ENCODE assay signal across 14 mouse cellular contexts in genomic region chr6:41194464-41194863, GRCm38 (mm10).
DNase-seq lines count a peak whose midpoint lies in the region; ATAC-seq and TF ChIP-seq lines count a peak whose summit lies in the region.
"Had no signal": no experiment of that assay in that cellular context is flagged by ENCODE, and none has a peak within 500 bp of the region (broad histone marks: within the 10 kb centered on the region; RNA-seq: fewer than 3 reads in every experiment).

No protein-coding gene starts in this region.

- TF ChIP-seq EP300 in heart, adult 2 months (IDR thresholded peaks at IDR 0.05; ENCODE audit: insufficient read depth, low read depth, low read length), result no peak
- no peak for TF ChIP-seq EP300 in liver, embryonic 14.5 days (IDR thresholded peaks at IDR 0.05; ENCODE audit: low read depth)

- intact Hi-C loops in heart, adult 2 months (cut with DNase I), result no loop called here
- intact Hi-C loops in gastrocnemius, adult 2 months (cut with DNase I), result no loop called here

- WGBS in heart, adult 2 months, result 25% methylated on average over 1 of the region's 1 CpGs
- 30% methylated on average over 1 of the region's 1 CpGs for WGBS in heart, embryonic 12.5 days
- WGBS in liver, embryonic 14.5 days (ENCODE audit: insufficient replicate concordance), result 21% methylated on average over 1 of the region's 1 CpGs

- H3K9me3 ChIP-seq in heart, embryonic 12.5 days (replicated peaks), result no peaks in the 10 kb centered on the region
- H3K9me3 ChIP-seq in liver, embryonic 14.5 days (ENCODE audit: control insufficient read depth, low read length), result no peaks in the 10 kb centered on the region
- H3K9me3 ChIP-seq: stomach, embryonic 15.5 days had no signal

- no peaks in the 10 kb centered on the region for H3K36me3 ChIP-seq in heart, adult 2 months (ENCODE audit: control insufficient read depth, insufficient read depth, low read length)
- H3K36me3 ChIP-seq in heart, embryonic 12.5 days, result no peaks in the 10 kb centered on the region
- H3K36me3 ChIP-seq in liver, embryonic 14.5 days (replicated peaks; ENCODE audit: control insufficient read depth, insufficient read depth, low read depth), result no peaks in the 10 kb centered on the region
- H3K36me3 ChIP-seq: stomach, embryonic 15.5 days had no signal

- no peaks in the 10 kb centered on the region for H3K4me1 ChIP-seq in heart, adult 2 months (ENCODE audit: control insufficient read depth, insufficient read depth, low read length)
- H3K4me1 ChIP-seq in heart, embryonic 12.5 days (replicated peaks), result no peaks in the 10 kb centered on the region
- H3K4me1 ChIP-seq in liver, embryonic 14.5 days (replicated peaks; ENCODE audit: control insufficient read depth in 2 of 2, insufficient read depth in 2 of 2, low read length in 1 of 2), result no peaks in the 10 kb centered on the region
- H3K4me1 ChIP-seq: stomach, embryonic 15.5 days had no signal

- no peak overlapping the region for H3K9ac ChIP-seq in heart, adult 2 months (ENCODE audit: low read depth, low read length)
- no peak overlapping the region for H3K9ac ChIP-seq in heart, embryonic 12.5 days
- H3K9ac ChIP-seq in liver, embryonic 14.5 days (replicated peaks), result no peak overlapping the region
- H3K9ac ChIP-seq: stomach, embryonic 15.5 days had no signal

- no peak for TF ChIP-seq POLR2A in heart, adult 2 months (IDR thresholded peaks at IDR 0.05; ENCODE audit: insufficient read depth, low read depth, low read length)

- H3K27ac ChIP-seq in heart, adult 2 months, result no peak overlapping the region
- no peak overlapping the region for H3K27ac ChIP-seq in heart, embryonic 12.5 days (ENCODE audit: poor library complexity, severe bottlenecking)
- no peak overlapping the region for H3K27ac ChIP-seq in liver, embryonic 14.5 days
- H3K27ac ChIP-seq in gastrocnemius, adult 2 months, result no peak overlapping the region
- H3K27ac ChIP-seq: stomach, embryonic 15.5 days had no signal

- no peaks in the 10 kb centered on the region for H3K79me2 ChIP-seq in heart, adult 2 months (replicated peaks; ENCODE audit: control insufficient read depth, insufficient read depth, low read length)

- peak; percentile 44 for TF ChIP-seq CTCF in heart, adult 2 months (IDR thresholded peaks at IDR 0.05)
- TF ChIP-seq CTCF in liver, embryonic 14.5 days (IDR thresholded peaks at IDR 0.05; ENCODE audit: low read depth), result peak; percentile 15; the same call in 1 of the 2 replicates
- TF ChIP-seq CTCF in gastrocnemius, adult 2 months (IDR thresholded peaks at IDR 0.05), result no peak; the same call in 1 of the 2 replicates

- no peak for DNase-seq in heart, adult 2 months
- DNase-seq in thymus, postnatal 0 days (ENCODE audit: low spot score), result peak; percentile 58
- no peak for DNase-seq in thymus, adult 18-20 months
- DNase-seq in liver, embryonic 14.5 days (ENCODE audit: low read depth in 3 of 3, low spot score in 3 of 3), result no peak
- DNase-seq in gastrocnemius, adult 2 months, result no peak
- no peak for DNase-seq in gastrocnemius, postnatal 25 days
- no peak for DNase-seq in urinary bladder, postnatal 4 days (ENCODE audit: low spot score in 2 of 2)
- DNase-seq: adrenal gland, adult 2 months; cerebellum, adult 9-10 months had no signal

- H3K4me3 ChIP-seq in heart, adult 2 months, result no peak overlapping the region
- H3K4me3 ChIP-seq in heart, embryonic 12.5 days, result no peak overlapping the region
- H3K4me3 ChIP-seq in liver, embryonic 14.5 days (ENCODE audit: insufficient read depth in 1 of 2, low read depth in 2 of 2, low read length in 2 of 2), result no peak overlapping the region
- no peak overlapping the region for H3K4me3 ChIP-seq in gastrocnemius, adult 2 months
- H3K4me3 ChIP-seq: erythroblast, embryonic 14.5 days; stomach, embryonic 15.5 days had no signal

- ATAC-seq in heart, embryonic 12.5 days (ENCODE audit: insufficient number of reproducible peaks, low FRiP score), result no peak
- no peak for ATAC-seq in liver, embryonic 14.5 days (ENCODE audit: insufficient read depth)
- ATAC-seq: intestine, embryonic 16.5 days; midbrain, embryonic 16.5 days had no signal

- no peaks in the 10 kb centered on the region for H3K27me3 ChIP-seq in heart, adult 2 months (ENCODE audit: control insufficient read depth, insufficient read depth, low read length)
- no peaks in the 10 kb centered on the region for H3K27me3 ChIP-seq in heart, embryonic 12.5 days (replicated peaks)
- H3K27me3 ChIP-seq in liver, embryonic 14.5 days (ENCODE audit: control insufficient read depth, insufficient read depth, low read length), result no peaks in the 10 kb centered on the region
- H3K27me3 ChIP-seq: stomach, embryonic 15.5 days had no signal

- no peak overlapping the region for H3K4me2 ChIP-seq in heart, embryonic 12.5 days
- no peak overlapping the region for H3K4me2 ChIP-seq in liver, embryonic 14.5 days (ENCODE audit: low read depth)
- H3K4me2 ChIP-seq: stomach, embryonic 15.5 days had no signal
